Mouse (Mus musculus): ENCODE data around the gene Csrnp1. TPM values are rescaled to one million over a fixed set of nuclear protein-coding genes. Genes with fewer than 3 reads are reported as not detected.

The Csrnp1 gene
- polyA plus RNA-seq, 1 experiment from 2014 or later: 3.2 TPM

DNA sequence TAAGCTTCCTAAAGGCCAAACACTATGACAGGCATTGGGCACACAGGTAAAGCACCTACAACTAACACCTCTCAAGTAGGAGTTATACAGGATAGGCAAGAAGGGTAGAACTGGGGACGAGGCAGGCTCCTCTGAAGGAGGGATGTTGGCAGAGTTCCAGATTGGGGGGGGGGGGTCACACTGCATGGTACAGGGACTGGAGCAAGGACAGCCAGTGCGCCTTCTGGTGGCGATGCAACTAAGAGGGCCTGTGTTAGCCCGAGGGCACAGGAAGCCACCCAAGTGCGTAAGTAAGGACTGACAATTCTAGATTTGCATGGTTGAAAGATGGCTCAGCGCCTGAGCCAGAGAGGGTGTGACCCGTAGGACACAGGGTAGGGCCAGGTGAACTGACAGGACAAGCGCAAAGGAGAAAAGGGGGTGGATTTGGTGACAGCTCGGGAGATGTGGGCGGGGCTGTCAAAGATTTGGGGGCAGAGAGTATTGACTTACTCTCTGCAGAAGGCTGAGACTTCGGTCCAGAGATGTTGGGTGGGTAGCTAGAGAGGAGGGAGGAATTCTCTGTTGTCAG lies 2.1 kb downstream of the Csrnp1 start:
- Histone ChIP-seq H3K9me3 (ENCODE audit: control insufficient read depth, low read length) (no peaks in the 10 kb centered on the region), H3K4me3 (ENCODE audit: control insufficient read depth in 1 of 2, insufficient read depth in 1 of 2, low read depth in 1 of 2, low read length in 2 of 2) (peak overlapping the region; percentile 87 to 90), H3K27ac (replicated peaks in 1 of 2; ENCODE audit: control insufficient read depth in 1 of 2, insufficient read depth in 1 of 2, low read depth in 2 of 2, low read length in 2 of 2) (peak overlapping the region; percentile 99), H3K4me1 (ENCODE audit: control insufficient read depth in 2 of 2, insufficient read depth in 2 of 2, low read length in 2 of 2) (peaks cover 54 to 62% of the 10 kb centered on the region in 2 experiments), H3K4me2 (ENCODE audit: low read length) (peak overlapping the region; percentile 96), H3K9ac (ENCODE audit: low read length) (peak overlapping the region; percentile 87), H3K27me3 (ENCODE audit: control insufficient read depth, insufficient read depth, low read length) (no peaks in the 10 kb centered on the region), H3K36me3 (ENCODE audit: control insufficient read depth, insufficient read depth, low read length) (no peaks in the 10 kb centered on the region)
- WGBS: 2% methylated on average over 11 of the region's 11 CpGs
- ATAC-seq (ENCODE audit: insufficient number of reproducible peaks, insufficient read depth, low FRiP score, low read depth): peak; percentile 17; the same call in 1 of the 2 replicates

DNA sequence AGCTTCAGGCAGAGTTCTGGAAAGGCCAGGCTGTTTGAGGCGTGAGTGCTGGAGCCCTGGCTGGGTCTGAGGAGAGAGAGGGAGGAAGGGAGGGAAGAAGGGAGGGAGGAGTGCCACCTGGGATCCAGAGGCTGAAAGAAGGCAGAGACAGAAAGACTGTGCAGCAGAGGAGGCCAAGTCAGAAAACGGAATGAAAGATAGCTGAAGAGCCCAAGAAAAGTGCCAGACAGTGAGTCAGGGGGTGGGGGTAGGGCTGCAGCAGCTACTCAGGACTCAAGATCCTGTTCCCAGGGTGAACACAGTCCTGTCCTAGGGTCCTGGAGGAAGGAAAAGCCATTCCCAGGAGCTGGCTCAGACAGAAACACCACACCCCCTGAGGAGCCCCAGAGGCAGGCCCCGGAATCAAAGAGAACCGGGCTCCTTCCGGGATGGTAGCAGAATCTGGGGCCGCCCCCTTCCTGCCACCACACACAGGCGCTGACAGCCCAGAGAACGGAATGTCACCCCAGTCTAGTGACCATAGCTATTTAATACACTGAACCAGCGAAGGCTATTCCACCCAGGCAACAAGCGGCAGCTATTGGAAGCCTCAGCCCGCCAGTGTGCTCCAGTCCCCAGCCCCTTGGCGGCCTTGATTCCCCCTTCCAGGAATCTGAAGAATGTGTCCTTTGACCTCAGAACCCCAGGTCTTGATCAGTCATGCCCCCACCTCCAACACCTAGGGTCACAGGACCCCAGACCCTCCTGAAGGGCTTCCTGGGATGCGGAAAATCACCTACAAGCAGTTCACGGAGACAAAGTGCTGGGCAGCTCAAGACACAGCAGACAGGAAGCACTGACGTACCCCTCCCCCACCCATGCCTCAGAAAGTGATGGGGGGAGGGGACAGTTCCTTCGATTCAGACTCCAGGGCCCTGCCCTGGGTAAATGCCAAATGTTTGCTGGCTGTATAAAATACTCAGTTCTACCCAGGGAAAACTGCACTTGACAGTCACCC lies 3.0 kb downstream of the Csrnp1 start:
- Histone ChIP-seq H3K4me3 (ENCODE audit: control insufficient read depth in 1 of 2, insufficient read depth in 1 of 2, low read depth in 1 of 2, low read length in 2 of 2) (peak overlapping the region; percentile 87 to 90), H3K27ac (replicated peaks in 1 of 2; ENCODE audit: control insufficient read depth in 1 of 2, insufficient read depth in 1 of 2, low read depth in 2 of 2, low read length in 2 of 2) (peak overlapping the region; percentile 99), H3K9ac (ENCODE audit: low read length) (peak overlapping the region; percentile 87), H3K9me3 (ENCODE audit: control insufficient read depth, low read length) (no peaks in the 10 kb centered on the region), H3K4me1 (ENCODE audit: control insufficient read depth in 2 of 2, insufficient read depth in 2 of 2, low read length in 2 of 2) (peaks cover 62 to 71% of the 10 kb centered on the region in 2 experiments), H3K4me2 (ENCODE audit: low read length) (peak overlapping the region; percentile 96), H3K27me3 (ENCODE audit: control insufficient read depth, insufficient read depth, low read length) (no peaks in the 10 kb centered on the region), H3K36me3 (ENCODE audit: control insufficient read depth, insufficient read depth, low read length) (no peaks in the 10 kb centered on the region)
- peak; percentile 62 for ATAC-seq (ENCODE audit: insufficient number of reproducible peaks, insufficient read depth, low FRiP score, low read depth)
- under 1% methylated on average over 14 of the region's 16 CpGs for WGBS

DNA sequence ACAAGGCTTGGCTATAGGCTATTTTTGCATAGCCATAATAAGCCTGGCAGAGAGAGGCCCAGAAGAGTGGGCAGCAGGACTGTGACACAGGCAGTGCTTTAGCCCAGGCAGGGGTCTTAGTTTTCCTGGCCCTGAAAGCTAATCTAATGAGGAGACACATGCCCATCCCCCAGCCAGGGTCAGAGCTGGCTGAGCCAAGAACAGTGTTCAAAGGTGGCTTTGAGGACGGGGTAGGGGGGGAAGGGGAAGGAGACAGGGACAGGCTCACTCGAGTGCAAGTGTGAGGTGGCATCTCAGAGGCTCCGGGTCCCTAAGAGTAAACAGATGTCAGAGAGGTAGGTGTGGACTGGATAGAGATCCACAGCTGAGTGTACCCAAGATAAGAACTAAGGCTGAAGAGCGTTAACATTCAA lies 3.7 kb downstream of the Csrnp1 start:
- Histone ChIP-seq H3K4me2 (ENCODE audit: low read length) (peak overlapping the region; percentile 96), H3K9ac (ENCODE audit: low read length) (peak overlapping the region; percentile 87), H3K36me3 (ENCODE audit: control insufficient read depth, insufficient read depth, low read length) (peaks cover 4% of the 10 kb centered on the region; the same call in 1 of the 2 replicates), H3K27me3 (ENCODE audit: control insufficient read depth, insufficient read depth, low read length) (no peaks in the 10 kb centered on the region), H3K27ac (replicated peaks in 1 of 2; ENCODE audit: control insufficient read depth in 1 of 2, insufficient read depth in 1 of 2, low read depth in 2 of 2, low read length in 2 of 2) (peak overlapping the region; percentile 99), H3K9me3 (ENCODE audit: control insufficient read depth, low read length) (no peaks in the 10 kb centered on the region), H3K4me1 (ENCODE audit: control insufficient read depth in 2 of 2, insufficient read depth in 2 of 2, low read length in 2 of 2) (peaks cover 63 to 73% of the 10 kb centered on the region in 2 experiments), H3K4me3 (ENCODE audit: control insufficient read depth in 1 of 2, insufficient read depth in 1 of 2, low read depth in 1 of 2, low read length in 2 of 2) (peak overlapping the region; percentile 87 to 90)
- no peak for ATAC-seq (ENCODE audit: insufficient number of reproducible peaks, insufficient read depth, low FRiP score, low read depth)
- WGBS: 0% methylated on average over 4 of the region's 4 CpGs

DNA sequence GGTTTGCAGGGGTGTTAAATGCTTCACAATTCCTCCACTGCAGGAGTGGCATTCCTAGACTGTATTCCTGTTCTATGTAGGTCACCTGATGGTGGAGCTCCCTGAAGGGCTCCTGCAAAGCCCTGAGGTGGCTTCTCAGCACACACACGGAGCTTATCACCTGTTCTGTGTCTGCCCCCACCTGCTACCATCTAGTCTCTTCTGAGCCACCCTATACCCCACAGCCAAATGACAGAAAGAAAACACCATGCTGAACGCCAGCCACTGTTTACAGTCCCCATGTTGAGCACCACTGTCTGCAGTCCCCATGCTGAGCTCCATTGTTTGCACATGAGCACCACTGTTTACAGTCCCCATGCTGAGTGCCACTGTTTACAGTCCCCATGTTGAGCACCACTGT lies 4.7 kb downstream of the Csrnp1 start:
- Histone ChIP-seq H3K27me3 (ENCODE audit: control insufficient read depth, insufficient read depth, low read length) (no peaks in the 10 kb centered on the region), H3K4me1 (ENCODE audit: control insufficient read depth in 2 of 2, insufficient read depth in 2 of 2, low read length in 2 of 2) (peaks cover 63 to 71% of the 10 kb centered on the region in 2 experiments), H3K36me3 (ENCODE audit: control insufficient read depth, insufficient read depth, low read length) (peaks cover 11% of the 10 kb centered on the region), H3K4me2 (ENCODE audit: low read length) (no peak overlapping the region), H3K27ac (replicated peaks in 1 of 2; ENCODE audit: control insufficient read depth in 1 of 2, insufficient read depth in 1 of 2, low read depth in 2 of 2, low read length in 2 of 2) (peak overlapping the region in 1 of 2 experiments; percentile 99; a peak in 3 of 4 replicates), H3K9ac (ENCODE audit: low read length) (no peak overlapping the region), H3K9me3 (ENCODE audit: control insufficient read depth, low read length) (no peaks in the 10 kb centered on the region), H3K4me3 (ENCODE audit: control insufficient read depth in 1 of 2, insufficient read depth in 1 of 2, low read depth in 1 of 2, low read length in 2 of 2) (no peak overlapping the region)
- 56% methylated on average over 2 of the region's 2 CpGs for WGBS
- no peak for ATAC-seq (ENCODE audit: insufficient number of reproducible peaks, insufficient read depth, low FRiP score, low read depth)

DNA sequence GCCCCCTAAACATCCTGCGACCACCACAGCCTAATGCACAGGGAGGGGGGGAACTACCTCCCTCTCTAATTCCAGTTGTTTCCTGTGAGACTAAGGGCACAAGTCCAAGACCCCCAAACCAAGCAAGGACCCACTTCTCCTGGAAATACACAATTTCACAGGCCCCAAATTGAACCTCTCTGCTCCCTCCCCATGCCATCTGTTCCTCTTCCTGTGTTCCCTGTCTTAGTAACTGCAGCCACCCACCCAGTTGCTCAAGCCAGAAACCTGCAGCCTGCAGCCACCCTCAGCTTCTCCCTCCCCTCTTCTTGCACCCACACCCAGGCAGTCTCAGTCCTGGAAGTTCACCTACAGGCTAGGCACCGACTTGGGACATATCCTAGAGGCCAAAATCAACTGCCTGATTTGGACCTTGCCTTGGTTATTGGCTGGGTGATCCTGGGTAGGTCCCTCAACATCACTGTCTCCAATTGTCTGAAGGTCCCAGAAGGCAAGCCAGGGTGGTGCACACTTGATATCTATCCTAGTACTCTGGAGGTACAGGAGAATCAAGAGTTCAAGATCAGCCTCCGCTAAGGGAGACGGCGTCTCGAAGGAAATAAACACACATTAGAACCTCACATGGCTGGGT lies 5.5 kb downstream of the Csrnp1 start:
- Histone ChIP-seq H3K9me3 (ENCODE audit: control insufficient read depth, low read length) (no peaks in the 10 kb centered on the region), H3K27ac (replicated peaks in 1 of 2; ENCODE audit: control insufficient read depth in 1 of 2, insufficient read depth in 1 of 2, low read depth in 2 of 2, low read length in 2 of 2) (no peak overlapping the region), H3K9ac (ENCODE audit: low read length) (no peak overlapping the region; the same call in 1 of the 2 replicates), H3K36me3 (ENCODE audit: control insufficient read depth, insufficient read depth, low read length) (peaks cover 15% of the 10 kb centered on the region), H3K27me3 (ENCODE audit: control insufficient read depth, insufficient read depth, low read length) (no peaks in the 10 kb centered on the region), H3K4me2 (ENCODE audit: low read length) (no peak overlapping the region), H3K4me3 (ENCODE audit: control insufficient read depth in 1 of 2, insufficient read depth in 1 of 2, low read depth in 1 of 2, low read length in 2 of 2) (no peak overlapping the region), H3K4me1 (ENCODE audit: control insufficient read depth in 2 of 2, insufficient read depth in 2 of 2, low read length in 2 of 2) (peaks cover 55 to 65% of the 10 kb centered on the region in 2 experiments)
- WGBS: 82% methylated on average over 6 of the region's 6 CpGs
- ATAC-seq (ENCODE audit: insufficient number of reproducible peaks, insufficient read depth, low FRiP score, low read depth): no peak

DNA sequence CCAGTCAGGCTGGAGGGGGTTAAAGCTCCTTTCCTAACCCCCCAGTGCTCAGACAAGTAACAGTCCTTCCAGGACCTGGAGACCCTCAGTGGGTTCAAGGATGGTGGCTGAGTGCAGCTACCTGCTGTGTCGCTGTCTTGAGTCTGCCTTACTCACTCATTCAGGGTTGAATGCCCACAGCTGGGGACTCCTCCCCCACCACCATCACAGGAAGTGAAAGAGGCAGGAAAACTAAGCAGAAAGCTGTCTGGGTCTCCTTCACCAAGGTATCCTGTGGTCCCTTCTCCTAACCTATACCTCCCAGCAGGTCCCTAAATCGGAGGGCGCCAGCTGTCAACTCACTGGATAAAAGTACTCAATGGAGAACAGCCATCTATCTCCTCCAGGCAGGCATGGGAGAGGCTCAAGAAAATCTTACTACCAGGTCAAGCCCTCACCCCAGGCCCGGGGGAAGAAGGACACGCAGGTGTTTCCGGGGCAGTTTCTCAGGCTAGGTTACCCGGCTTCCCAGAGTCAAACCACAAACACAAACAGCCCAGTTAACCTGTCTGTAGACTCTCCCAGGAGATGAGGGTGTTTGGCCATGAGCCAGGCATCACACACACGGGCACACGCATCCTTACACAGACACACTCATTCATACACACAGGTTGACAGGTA lies 6.2 kb downstream of the Csrnp1 start:
- WGBS: 55% methylated on average over 9 of the region's 9 CpGs
- peak overlapping the region; percentile 19 to 56; a peak in 3 of 4 replicates for H3K27ac ChIP-seq (replicated peaks in 1 of 2; ENCODE audit: control insufficient read depth in 1 of 2, insufficient read depth in 1 of 2, low read depth in 2 of 2, low read length in 2 of 2)
- H3K27me3 ChIP-seq (ENCODE audit: control insufficient read depth, insufficient read depth, low read length): no peaks in the 10 kb centered on the region
- H3K4me1 ChIP-seq (ENCODE audit: control insufficient read depth in 2 of 2, insufficient read depth in 2 of 2, low read length in 2 of 2): peaks cover 54 to 64% of the 10 kb centered on the region in 2 experiments
- ATAC-seq (ENCODE audit: insufficient number of reproducible peaks, insufficient read depth, low FRiP score, low read depth): no peak
- peaks cover 21% of the 10 kb centered on the region for H3K36me3 ChIP-seq (ENCODE audit: control insufficient read depth, insufficient read depth, low read length)
- peak overlapping the region; percentile 1; the same call in 1 of the 2 replicates for H3K9ac ChIP-seq (ENCODE audit: low read length)
- H3K9me3 ChIP-seq (ENCODE audit: control insufficient read depth, low read length): no peaks in the 10 kb centered on the region
- 0 out of 2 replicates have a peak overlapping the region, but pooled peaks have one; percentile 9 for H3K4me2 ChIP-seq (ENCODE audit: low read length)
- no peak overlapping the region for H3K4me3 ChIP-seq (ENCODE audit: control insufficient read depth in 1 of 2, insufficient read depth in 1 of 2, low read depth in 1 of 2, low read length in 2 of 2)

All from heart, embryonic 14.5 days (tissue).